In the genomic region with DNA sequence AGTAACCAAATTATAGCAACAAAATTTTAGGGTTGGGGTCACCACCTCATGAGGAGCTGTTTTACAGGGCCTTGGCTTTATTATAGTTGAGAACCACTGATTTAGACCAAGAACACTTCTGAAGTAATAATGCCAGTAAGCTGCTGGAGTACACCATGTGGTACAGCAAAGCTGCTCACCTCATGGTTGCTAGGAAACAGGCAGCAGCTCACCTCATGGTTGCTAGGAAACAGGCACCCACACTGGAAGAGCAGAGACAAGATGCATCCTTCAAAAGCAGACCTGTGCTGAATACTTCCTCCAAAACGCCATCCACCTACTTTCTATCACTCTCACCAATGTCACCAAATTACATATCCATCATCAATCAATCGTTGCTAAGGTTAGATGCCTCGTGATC, we compare ENCODE assay signal across 13 mouse cellular contexts.
DNase-seq lines count a peak whose midpoint lies in the region; ATAC-seq and TF ChIP-seq lines count a peak whose summit lies in the region.
"Had no signal": no experiment of that assay in that cellular context is flagged by ENCODE, and none has a peak within 500 bp of the region (broad histone marks: within the 10 kb centered on the region; RNA-seq: fewer than 3 reads in every experiment).

No protein-coding gene starts in this region.

- DNase-seq in brain, embryonic 18.5 days (ENCODE audit: low read depth, low spot score) = peak; percentile 62
- peak; percentile 54 to 76 for DNase-seq in layer of hippocampus, adult 8-10 months (ENCODE audit: low spot score in 2 of 2)
- DNase-seq in midbrain, postnatal 0 days (ENCODE audit: low spot score) = peak; percentile 79
- no peak for DNase-seq in spleen, adult 12 weeks (ENCODE audit: low spot score)
- no peak for DNase-seq in T-cell, adult 2 months (ENCODE audit: low spot score)
- DNase-seq: adrenal gland, postnatal 25 days; heart, postnatal 4 days; lung, embryonic 14.5 days; thymus, postnatal 36 days had no signal

- no peaks in the 10 kb centered on the region for H3K9me3 ChIP-seq in hindbrain, embryonic 15.5 days
- H3K9me3 ChIP-seq in hindbrain, embryonic 12.5 days (replicated peaks) = no peaks in the 10 kb centered on the region
- H3K9me3 ChIP-seq in midbrain, postnatal 0 days (ENCODE audit: low read length) = no peaks in the 10 kb centered on the region
- no peaks in the 10 kb centered on the region for H3K9me3 ChIP-seq in intestine, postnatal 0 days (ENCODE audit: control insufficient read depth)
- H3K9me3 ChIP-seq: kidney, embryonic 15.5 days had no signal

- no peaks in the 10 kb centered on the region for H3K27me3 ChIP-seq in hindbrain, embryonic 15.5 days
- H3K27me3 ChIP-seq in hindbrain, embryonic 12.5 days = no peaks in the 10 kb centered on the region
- H3K27me3 ChIP-seq in midbrain, postnatal 0 days (ENCODE audit: insufficient read depth, low read length) = no peaks in the 10 kb centered on the region
- H3K27me3 ChIP-seq in intestine, postnatal 0 days (replicated peaks; ENCODE audit: control insufficient read depth, insufficient read depth, low read length) = no peaks in the 10 kb centered on the region
- H3K27me3 ChIP-seq: kidney, embryonic 15.5 days had no signal

- ATAC-seq in hindbrain, embryonic 15.5 days (ENCODE audit: low FRiP score, low read depth) = peak; percentile 65; the same call in 1 of the 2 replicates
- no peak for ATAC-seq in hindbrain, embryonic 12.5 days (ENCODE audit: low FRiP score)
- peak; percentile 70; the same call in 1 of the 2 replicates for ATAC-seq in midbrain, postnatal 0 days (ENCODE audit: low FRiP score)
- ATAC-seq in intestine, postnatal 0 days = no peak

- H3K4me3 ChIP-seq in hindbrain, embryonic 15.5 days = no peak overlapping the region
- H3K4me3 ChIP-seq in hindbrain, embryonic 12.5 days = no peak overlapping the region
- H3K4me3 ChIP-seq in midbrain, postnatal 0 days (ENCODE audit: low read depth, low read length) = no peak overlapping the region
- H3K4me3 ChIP-seq in intestine, postnatal 0 days (ENCODE audit: low read depth, low read length) = no peak overlapping the region
- H3K4me3 ChIP-seq: kidney, embryonic 15.5 days had no signal

- no peak overlapping the region for H3K27ac ChIP-seq in hindbrain, embryonic 15.5 days (replicated peaks)
- no peak overlapping the region for H3K27ac ChIP-seq in hindbrain, embryonic 12.5 days
- H3K27ac ChIP-seq in midbrain, postnatal 0 days (ENCODE audit: low read depth, low read length) = peak overlapping the region; percentile 8
- H3K27ac ChIP-seq in intestine, postnatal 0 days (ENCODE audit: low read depth, low read length) = no peak overlapping the region
- H3K27ac ChIP-seq: kidney, embryonic 15.5 days had no signal

- H3K4me2 ChIP-seq in hindbrain, embryonic 15.5 days = no peak overlapping the region
- H3K4me2 ChIP-seq in hindbrain, embryonic 12.5 days (replicated peaks) = no peak overlapping the region
- H3K4me2 ChIP-seq in midbrain, postnatal 0 days (ENCODE audit: low read depth, low read length, poor library complexity, severe bottlenecking) = no peak overlapping the region
- H3K4me2 ChIP-seq in intestine, postnatal 0 days (replicated peaks; ENCODE audit: low read depth) = no peak overlapping the region
- H3K4me2 ChIP-seq: kidney, embryonic 15.5 days; lung, embryonic 14.5 days had no signal

- WGBS in hindbrain, embryonic 15.5 days = 74% methylated on average over 3 of the region's 3 CpGs
- 83% methylated on average over 3 of the region's 3 CpGs for WGBS in hindbrain, embryonic 12.5 days
- 67% methylated on average over 3 of the region's 3 CpGs for WGBS in midbrain, postnatal 0 days
- WGBS in intestine, postnatal 0 days = 72% methylated on average over 3 of the region's 3 CpGs

- 0 out of 2 replicates have a peak, but pooled peaks cover 4% of the 10 kb centered on the region for H3K4me1 ChIP-seq in hindbrain, embryonic 15.5 days (replicated peaks)
- no peaks in the 10 kb centered on the region for H3K4me1 ChIP-seq in hindbrain, embryonic 12.5 days
- no peaks in the 10 kb centered on the region for H3K4me1 ChIP-seq in midbrain, postnatal 0 days (ENCODE audit: insufficient read depth, low read length)
- H3K4me1 ChIP-seq in intestine, postnatal 0 days (replicated peaks; ENCODE audit: control insufficient read depth, insufficient read depth, low read length) = no peaks in the 10 kb centered on the region
- H3K4me1 ChIP-seq: kidney, embryonic 15.5 days had no signal

- H3K9ac ChIP-seq in hindbrain, embryonic 15.5 days = no peak overlapping the region
- no peak overlapping the region for H3K9ac ChIP-seq in hindbrain, embryonic 12.5 days
- no peak overlapping the region for H3K9ac ChIP-seq in midbrain, postnatal 0 days (replicated peaks; ENCODE audit: low read length, poor library complexity, severe bottlenecking)
- no peak overlapping the region for H3K9ac ChIP-seq in intestine, postnatal 0 days (ENCODE audit: low read depth, low read length)
- H3K9ac ChIP-seq: kidney, embryonic 15.5 days; lung, embryonic 14.5 days had no signal

- no peak for TF ChIP-seq CTCF in midbrain, postnatal 0 days (IDR thresholded peaks at IDR 0.05)
- TF ChIP-seq CTCF in intestine, postnatal 0 days (IDR thresholded peaks at IDR 0.05; ENCODE audit: low read depth) = no peak

- H3K36me3 ChIP-seq in hindbrain, embryonic 15.5 days = no peaks in the 10 kb centered on the region
- no peaks in the 10 kb centered on the region for H3K36me3 ChIP-seq in hindbrain, embryonic 12.5 days
- no peaks in the 10 kb centered on the region for H3K36me3 ChIP-seq in midbrain, postnatal 0 days (ENCODE audit: insufficient read depth, low read length)
- no peaks in the 10 kb centered on the region for H3K36me3 ChIP-seq in intestine, postnatal 0 days (ENCODE audit: control insufficient read depth, insufficient read depth)
- H3K36me3 ChIP-seq: kidney, embryonic 15.5 days had no signal

Comparison
In these comparisons a context has a peak if more than half of its experiments do, and no peak if none do; other contexts are left out.
1. ATAC-seq: peak in hindbrain, embryonic 15.5 days (single experiment) and midbrain, postnatal 0 days (single experiment); none in hindbrain, embryonic 12.5 days (single experiment) and intestine, postnatal 0 days (single experiment).
2. DNase-seq: peak in brain, embryonic 18.5 days (single experiment), layer of hippocampus, adult 8-10 months (2 of 2) and midbrain, postnatal 0 days (single experiment); none in spleen, adult 12 weeks (single experiment) and T-cell, adult 2 months (single experiment).